Mouse (Mus musculus): ENCODE results near the gene Sh3bgrl3.

Sh3bgrl3 gene

GRCm38 (mm10) chr4:134128983-134129362, 384 bp upstream of the Sh3bgrl3 start:
- no peak for DNase-seq (ENCODE audit: low read depth)

DNA sequence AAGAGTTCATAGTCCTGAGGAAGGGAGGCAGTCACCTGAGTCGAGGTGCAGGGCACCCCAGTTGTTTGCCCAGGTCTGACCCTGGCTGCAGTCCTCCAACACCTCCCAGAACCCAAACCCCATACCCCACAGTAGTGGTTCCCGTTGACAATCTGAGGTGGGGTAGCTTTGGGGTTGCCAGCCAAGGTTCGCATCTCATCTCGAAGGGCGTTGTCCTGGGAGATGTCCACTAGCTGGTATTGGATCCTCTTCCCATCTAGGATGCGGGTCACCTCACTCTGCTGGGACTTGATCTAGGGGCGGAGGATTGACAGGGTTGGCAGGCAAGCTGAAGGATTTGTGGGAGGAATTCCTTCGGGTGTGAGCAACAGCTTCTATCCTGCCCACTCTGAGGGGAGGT, 796 bp downstream of the Sh3bgrl3 start:
- DNase-seq (ENCODE audit: low read depth): no peak

- DNase-seq (ENCODE audit: low read depth): no peak
These were observed 1.5 kb downstream of the Sh3bgrl3 start for GRCm38 (mm10) chr4:134127121-134127455.

DNA sequence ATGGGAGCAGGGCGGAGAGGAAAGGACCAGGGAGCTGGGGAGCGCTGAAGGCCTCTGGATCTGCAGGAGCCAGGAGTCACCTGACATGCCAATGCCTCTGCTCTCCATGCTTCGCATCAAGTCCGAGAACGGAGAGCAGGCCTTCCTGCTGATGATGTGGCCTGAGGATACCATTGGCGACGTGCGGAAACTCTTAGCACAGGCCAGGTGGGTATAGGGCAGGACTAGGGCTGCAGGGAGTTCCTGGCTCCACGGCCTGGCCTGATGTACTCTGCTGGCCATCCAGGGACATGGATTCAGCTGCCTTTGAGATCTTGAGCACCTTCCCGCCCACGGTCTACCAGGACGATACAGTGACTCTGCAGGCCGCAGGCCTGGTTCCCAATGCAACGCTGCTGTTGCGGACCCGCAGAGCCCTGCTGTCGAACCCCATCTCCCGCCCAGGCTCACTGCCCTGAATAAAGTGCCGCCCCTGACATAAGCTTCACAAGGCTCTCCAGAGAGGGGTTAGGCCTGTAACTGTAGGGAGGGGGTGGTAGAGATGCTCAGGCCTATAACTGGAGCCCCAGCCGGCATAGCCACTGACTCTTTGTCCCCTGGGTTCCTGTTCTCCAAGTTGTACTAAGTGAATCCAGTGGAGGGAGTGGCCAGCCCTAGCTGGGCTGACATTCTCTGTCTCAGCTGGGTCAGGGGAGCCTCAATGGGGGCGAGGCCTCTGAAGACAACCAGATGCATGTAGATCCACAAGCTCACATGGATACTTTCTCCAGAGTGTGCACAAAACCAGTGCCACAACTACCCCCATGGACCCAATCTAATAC, 2.1 kb downstream of the Sh3bgrl3 start:
- no peak for DNase-seq (ENCODE audit: low read depth)

DNA sequence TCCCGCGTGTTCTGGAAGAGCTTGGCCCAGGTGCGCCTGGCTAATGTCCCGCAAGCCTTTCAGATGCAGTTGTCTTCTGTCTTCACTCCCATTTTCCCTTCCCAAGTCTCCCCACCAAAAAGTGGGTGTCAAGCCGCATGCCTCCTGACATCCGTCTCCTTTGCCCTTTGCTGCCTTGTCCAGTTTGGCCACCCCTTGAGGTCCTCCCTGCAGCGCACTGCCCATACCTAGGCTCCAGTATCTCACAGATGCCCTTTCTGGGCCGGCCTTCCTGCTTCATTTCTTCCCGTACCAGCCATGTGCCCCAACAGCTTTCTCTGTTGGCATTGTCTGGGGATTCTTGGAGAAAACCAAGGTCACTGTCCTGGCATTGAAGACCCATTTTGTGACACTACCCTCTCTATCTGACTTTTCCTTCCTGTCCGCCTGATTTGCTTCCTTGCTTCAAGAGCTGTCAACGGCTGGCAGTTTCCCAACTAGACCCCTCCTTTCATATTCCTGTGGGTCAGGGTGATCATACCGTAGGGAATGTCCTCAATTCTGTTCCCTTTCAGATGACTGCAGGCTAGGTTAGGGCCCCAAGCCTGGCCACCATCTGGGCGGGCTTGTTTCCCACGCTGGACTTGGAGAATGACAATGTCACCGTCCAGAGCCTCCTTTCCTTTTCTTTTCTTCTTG, 3.1 kb downstream of the Sh3bgrl3 start:
- no peak for DNase-seq (ENCODE audit: low read depth)

- DNase-seq (ENCODE audit: low read depth): peak; percentile 61
These were observed 4.7 kb downstream of the Sh3bgrl3 start for GRCm38 (mm10) chr4:134123680-134124551.

GRCm38 (mm10) chr4:134123147-134123546, 5.4 kb downstream of the Sh3bgrl3 start:
- no peak for DNase-seq (ENCODE audit: low read depth)

DNA sequence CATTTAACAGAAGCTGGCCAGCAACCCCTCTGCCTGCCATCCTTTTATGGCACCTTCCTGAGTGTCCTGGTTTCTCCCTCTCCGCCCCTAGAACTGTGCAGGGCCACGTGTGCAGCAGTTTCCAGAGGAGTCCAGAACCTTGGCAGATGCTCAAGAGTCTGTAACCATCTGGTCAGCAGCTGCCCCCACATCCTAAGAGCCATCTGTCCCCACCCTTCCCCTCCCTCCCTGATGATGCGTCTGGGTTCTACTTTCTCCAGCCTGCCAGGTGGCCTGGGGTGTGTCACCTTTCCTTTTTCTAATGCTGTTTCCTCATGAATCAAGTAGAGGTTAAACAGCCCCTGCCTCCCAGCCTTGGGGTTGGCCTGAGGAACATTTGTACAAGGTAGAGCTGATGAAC, 6.3 kb downstream of the Sh3bgrl3 start:
- DNase-seq (ENCODE audit: low read depth): no peak

GRCm38 (mm10) chr4:134121571-134121970, 7.0 kb downstream of the Sh3bgrl3 start:
- no peak for DNase-seq (ENCODE audit: low read depth)

GRCm38 (mm10) chr4:134120916-134121315, 7.7 kb downstream of the Sh3bgrl3 start:
- DNase-seq (ENCODE audit: low read depth): no peak

GRCm38 (mm10) chr4:134120192-134120805, 8.3 kb downstream of the Sh3bgrl3 start:
- no peak for DNase-seq (ENCODE audit: low read depth)

DNA sequence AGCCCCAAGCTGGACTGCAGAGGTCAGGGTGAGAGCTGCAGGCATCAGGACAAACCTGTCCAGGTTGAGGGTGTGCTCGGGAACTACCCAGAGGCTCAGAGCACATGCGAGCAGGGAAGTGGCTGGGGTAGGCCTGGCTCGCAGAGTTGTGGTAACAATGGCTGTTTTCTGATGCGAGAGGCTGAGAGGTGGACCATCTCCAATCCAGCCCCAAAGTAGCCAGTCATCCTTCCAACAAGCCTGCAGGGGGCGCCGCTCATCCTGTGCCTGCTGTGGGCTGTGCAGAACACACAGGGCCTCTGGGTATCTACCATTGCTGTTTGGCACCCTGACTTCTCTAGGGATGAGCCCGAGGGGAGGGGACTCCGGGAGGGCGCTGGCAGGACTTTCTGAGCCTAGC, 8.9 kb downstream of the Sh3bgrl3 start:
- DNase-seq (ENCODE audit: low read depth): peak; percentile 48

DNA sequence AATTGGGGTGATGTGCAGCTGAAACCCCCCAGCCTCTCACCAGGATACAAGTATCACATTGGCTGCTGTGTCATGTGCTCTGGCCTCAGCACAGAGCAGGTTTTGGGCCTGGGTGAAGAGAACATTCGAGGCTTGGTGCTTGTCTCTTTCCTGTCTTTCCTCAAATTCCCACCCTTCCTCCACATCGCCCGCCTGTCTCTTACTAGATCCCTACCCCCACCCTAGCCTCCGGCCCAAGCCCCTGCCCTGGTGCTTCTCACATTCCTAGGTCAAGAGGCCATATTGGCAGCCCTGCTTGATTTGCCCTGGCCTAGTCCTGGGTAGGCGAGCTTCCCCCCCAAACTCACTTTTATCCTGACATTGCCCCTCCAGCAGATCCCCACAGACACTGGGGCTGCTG, 9.5 kb downstream of the Sh3bgrl3 start:
- DNase-seq (ENCODE audit: low read depth): no peak

GRCm38 (mm10) chr4:134118126-134118800, 10.3 kb downstream of the Sh3bgrl3 start:
- DNase-seq (ENCODE audit: low read depth): no peak

DNA sequence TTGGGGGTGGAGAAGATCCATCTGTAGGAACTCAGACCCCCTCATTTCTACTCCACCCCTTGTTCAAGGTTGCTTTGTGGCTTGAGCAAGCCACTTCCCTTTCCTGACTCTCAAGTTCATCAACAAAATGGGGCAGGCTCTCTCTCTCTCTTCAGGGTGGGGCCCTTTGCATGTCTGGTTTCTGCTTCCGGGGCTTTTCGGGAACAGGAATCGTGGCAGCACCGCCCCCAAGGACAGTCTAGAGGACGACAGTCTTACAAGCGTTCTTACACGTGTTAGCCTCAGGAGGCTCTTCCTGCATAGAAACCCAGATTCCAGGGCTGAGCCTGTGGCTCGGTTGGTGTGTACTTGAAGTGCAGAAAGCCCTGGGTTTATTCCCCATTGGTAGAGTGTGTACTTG, 11.6 kb downstream of the Sh3bgrl3 start:
- DNase-seq (ENCODE audit: low read depth): no peak

GRCm38 (mm10) chr4:134116501-134116900, 12.1 kb downstream of the Sh3bgrl3 start:
- DNase-seq (ENCODE audit: low read depth): no peak

GRCm38 (mm10) chr4:134115215-134116144, 13.1 kb downstream of the Sh3bgrl3 start:
- DNase-seq (ENCODE audit: low read depth): no peak

DNA sequence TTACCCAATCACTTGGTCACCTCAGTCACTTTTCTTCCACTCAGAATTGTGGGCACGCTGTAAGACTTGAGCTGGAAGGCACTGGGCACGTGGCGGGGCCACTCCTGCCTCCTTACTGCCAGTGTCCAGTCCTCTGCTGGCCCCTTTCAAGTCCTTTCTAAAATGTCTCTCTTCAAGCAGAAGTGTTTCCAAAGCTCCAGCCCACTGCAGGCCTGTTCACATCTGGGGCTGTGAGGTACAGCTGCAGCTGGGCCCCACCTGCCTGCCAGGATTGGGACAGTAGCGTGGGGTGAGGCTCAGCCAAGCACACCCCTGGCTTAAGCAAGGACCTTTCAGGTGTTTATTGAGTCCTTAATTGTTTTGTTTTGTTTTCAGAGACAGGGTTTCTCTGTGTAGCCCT, 14.6 kb downstream of the Sh3bgrl3 start:
- DNase-seq (ENCODE audit: low read depth): no peak

DNA sequence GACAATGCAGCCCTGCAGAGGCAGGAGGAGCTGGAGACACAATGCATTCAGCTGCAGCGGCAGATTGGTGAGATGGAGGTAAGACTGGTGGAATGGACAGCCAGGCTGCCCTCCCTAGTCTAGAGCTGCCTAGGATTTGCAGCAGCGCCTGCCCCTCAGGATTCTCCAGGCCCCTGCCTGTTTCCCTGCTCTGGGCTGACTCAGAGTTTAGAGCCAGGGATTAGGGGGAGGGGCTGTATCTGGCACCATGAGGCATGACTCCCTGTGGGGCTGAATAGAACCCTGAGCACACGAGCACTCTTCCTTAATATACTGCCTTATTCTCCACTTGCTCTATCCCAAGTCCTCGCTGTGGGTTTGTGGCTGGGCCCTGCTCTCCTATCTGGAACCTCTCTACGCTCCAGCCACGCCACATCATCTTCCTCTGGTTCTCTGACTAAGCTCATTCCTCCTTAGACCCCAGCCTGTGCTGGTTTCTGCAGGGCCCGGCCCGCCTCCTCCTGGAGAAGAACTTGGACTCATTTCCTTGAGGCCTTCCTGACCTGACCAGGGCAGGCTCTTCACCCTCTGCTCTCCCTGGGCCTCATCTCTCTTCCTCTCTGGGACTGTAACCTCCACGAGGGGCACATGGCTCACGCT, 15.1 kb downstream of the Sh3bgrl3 start:
- DNase-seq (ENCODE audit: low read depth): no peak

DNA sequence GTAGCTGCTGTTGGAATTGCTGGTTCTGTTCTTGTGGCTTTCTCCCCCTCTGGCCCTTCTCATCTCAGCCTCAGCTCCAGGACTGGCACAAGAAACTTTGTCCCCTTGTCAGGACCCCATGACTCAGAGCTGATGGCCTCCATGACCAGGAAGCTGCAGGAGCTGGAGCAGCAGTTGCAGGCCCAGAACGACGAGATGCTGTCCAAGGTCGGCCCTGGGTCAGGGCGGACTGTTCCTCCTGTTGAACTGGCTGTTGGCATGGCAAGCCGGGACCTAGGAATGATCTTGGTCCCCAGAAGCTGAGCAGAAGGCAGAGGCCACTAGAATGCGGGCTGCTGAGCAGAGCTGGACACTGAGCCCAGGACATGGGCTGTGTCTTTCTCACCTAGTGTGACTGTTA, 16.2 kb downstream of the Sh3bgrl3 start:
- DNase-seq (ENCODE audit: low read depth): no peak

Data from c-Kit-positive CD71-positive TER-119-negative erythroid progenitor cells, embryonic 14.5 days (primary cell).